Mouse (Mus musculus): Measurements from ENCODE around the gene 1300017J02Rik. TPM values are rescaled to one million over a fixed set of nuclear protein-coding genes. Genes with fewer than 3 reads are reported as not detected.

1300017J02Rik gene
- polyA plus RNA-seq, 1 experiment from 2014 or later, result 16.6 TPM

DNA sequence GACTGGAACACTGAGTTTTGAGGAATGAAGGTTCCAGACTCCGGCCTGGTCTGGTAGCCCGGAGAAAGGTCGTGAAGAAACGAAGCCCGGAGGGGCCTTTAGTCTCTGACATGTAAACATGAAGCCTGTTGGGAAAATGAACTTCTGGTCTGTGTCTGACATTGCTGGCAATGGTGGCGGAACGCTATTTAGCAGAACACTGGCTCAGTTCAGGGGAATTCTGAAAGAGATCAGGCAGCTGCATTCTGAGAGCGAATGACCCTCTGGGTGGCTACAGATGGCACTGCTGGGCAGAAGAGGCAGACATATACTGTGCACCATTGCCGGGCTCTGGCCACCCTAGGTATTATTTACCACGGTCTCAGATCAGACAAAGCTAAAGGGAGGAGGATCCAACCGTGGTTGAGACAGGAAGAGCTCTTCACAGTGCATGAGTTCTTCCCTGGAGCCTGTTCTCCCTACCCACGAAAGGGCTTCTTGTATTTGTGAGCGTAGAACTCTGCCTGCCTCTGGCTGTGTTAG lies 17.9 kb downstream of the 1300017J02Rik start:
- H3K4me1 ChIP-seq (replicated peaks; ENCODE audit: control insufficient read depth, insufficient read depth, low read length), result peaks cover 23% of the 10 kb centered on the region
- H3K27me3 ChIP-seq (replicated peaks; ENCODE audit: control insufficient read depth, insufficient read depth, low read length), result no peaks in the 10 kb centered on the region
- H3K4me2 ChIP-seq, result peak overlapping the region; percentile 68
- H3K27ac ChIP-seq (ENCODE audit: low read depth, low read length), result peak overlapping the region; percentile 96
- 55% methylated on average over 13 of the region's 13 CpGs for WGBS
- H3K9ac ChIP-seq (ENCODE audit: low read depth, low read length), result peak overlapping the region; percentile 67
- H3K9me3 ChIP-seq (ENCODE audit: control insufficient read depth, low read length), result no peaks in the 10 kb centered on the region
- DNase-seq (ENCODE audit: low spot score) (no peak), ATAC-seq (replicated peaks; ENCODE audit: low FRiP score) (no peak)
- no peaks in the 10 kb centered on the region for H3K36me3 ChIP-seq (ENCODE audit: control insufficient read depth, insufficient read depth, low read length)
- H3K4me3 ChIP-seq (ENCODE audit: low read depth, low read length), result peak overlapping the region; percentile 51

DNA sequence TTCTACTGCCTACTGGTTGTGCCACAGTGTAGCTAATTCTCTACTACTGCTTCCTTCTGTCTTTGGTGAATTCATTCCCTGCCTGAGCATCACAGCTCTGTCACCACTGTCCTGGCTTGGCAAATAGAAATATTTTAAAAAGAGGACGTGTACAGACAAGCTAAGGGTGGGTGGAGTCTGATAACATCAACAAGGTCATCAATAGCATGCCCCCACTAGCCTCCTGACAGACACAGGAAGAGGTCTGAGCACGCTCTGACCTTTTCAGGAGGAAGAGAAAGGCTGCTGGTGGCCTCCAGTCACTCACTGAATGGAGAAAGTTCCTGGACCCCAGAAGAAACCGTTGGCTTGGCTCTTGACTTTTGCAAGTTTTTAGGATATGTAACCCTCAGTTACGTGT lies 18.5 kb downstream of the 1300017J02Rik start:
- no peaks in the 10 kb centered on the region for H3K27me3 ChIP-seq (replicated peaks; ENCODE audit: control insufficient read depth, insufficient read depth, low read length)
- ATAC-seq (replicated peaks; ENCODE audit: low FRiP score), result no peak
- WGBS, result 34% methylated on average over 4 of the region's 4 CpGs
- no peaks in the 10 kb centered on the region for H3K9me3 ChIP-seq (ENCODE audit: control insufficient read depth, low read length)
- peaks cover 23% of the 10 kb centered on the region for H3K4me1 ChIP-seq (replicated peaks; ENCODE audit: control insufficient read depth, insufficient read depth, low read length)
- peak overlapping the region; percentile 51 for H3K4me3 ChIP-seq (ENCODE audit: low read depth, low read length)
- no peak for DNase-seq (ENCODE audit: low spot score)
- peak overlapping the region; percentile 96 for H3K27ac ChIP-seq (ENCODE audit: low read depth, low read length)
- no peaks in the 10 kb centered on the region for H3K36me3 ChIP-seq (ENCODE audit: control insufficient read depth, insufficient read depth, low read length)
- peak overlapping the region; percentile 68 for H3K4me2 ChIP-seq
- H3K9ac ChIP-seq (ENCODE audit: low read depth, low read length), result peak overlapping the region; percentile 67; the same call in 1 of the 2 replicates

DNA sequence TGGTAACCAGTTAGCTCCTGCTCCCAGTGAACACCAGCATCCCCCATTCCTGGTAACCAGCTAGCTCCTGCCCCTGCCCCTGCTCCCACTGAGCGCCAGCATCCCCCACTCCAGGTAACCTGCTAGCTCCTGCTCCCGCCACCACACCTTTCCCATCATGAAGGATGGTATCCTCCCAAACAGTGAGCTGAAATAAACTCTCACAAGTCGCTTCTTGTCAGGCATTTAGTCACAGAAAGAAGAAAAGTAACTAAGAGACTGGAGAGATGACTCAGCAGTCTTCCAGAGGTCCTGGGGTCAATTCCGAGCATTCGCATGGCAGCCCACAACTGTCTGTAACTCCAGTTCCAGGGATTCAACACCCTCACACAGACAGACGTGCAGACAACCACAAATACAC lies 28.0 kb downstream of the 1300017J02Rik start:
- Histone ChIP-seq H3K27me3 (replicated peaks; ENCODE audit: control insufficient read depth, insufficient read depth, low read length) (no peaks in the 10 kb centered on the region), H3K4me1 (replicated peaks; ENCODE audit: control insufficient read depth, insufficient read depth, low read length) (peaks cover 19% of the 10 kb centered on the region), H3K36me3 (ENCODE audit: control insufficient read depth, insufficient read depth, low read length) (no peaks in the 10 kb centered on the region; the same call in 1 of the 2 replicates), H3K9ac (ENCODE audit: low read depth, low read length) (no peak overlapping the region), H3K9me3 (ENCODE audit: control insufficient read depth, low read length) (no peaks in the 10 kb centered on the region), H3K4me2 (no peak overlapping the region), H3K27ac (ENCODE audit: low read depth, low read length) (no peak overlapping the region), H3K4me3 (ENCODE audit: low read depth, low read length) (no peak overlapping the region)
- ATAC-seq (replicated peaks; ENCODE audit: low FRiP score) (no peak), DNase-seq (ENCODE audit: low spot score) (no peak)
- WGBS, result 87% methylated on average over 6 of the region's 6 CpGs

DNA sequence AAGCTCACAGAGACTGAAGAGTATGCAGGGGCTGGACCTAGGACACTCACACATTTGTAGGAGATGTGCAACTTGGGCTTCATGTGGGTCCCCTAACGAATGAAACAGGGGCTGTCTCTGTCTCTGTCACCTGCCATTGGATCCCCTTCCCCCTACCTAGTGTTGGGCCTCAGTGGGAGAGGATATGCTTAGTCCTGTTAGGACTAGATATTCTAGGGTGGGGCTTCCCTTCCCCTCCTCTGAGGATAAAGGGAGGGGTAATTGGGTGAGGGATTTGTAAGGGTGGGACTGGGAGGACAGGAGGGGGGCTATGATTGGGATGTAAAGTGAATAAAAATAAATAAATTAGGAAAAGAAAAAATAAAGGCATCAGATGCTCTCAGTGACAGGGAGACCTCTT lies 29.2 kb downstream of the 1300017J02Rik start:
- H3K4me1 ChIP-seq (replicated peaks; ENCODE audit: control insufficient read depth, insufficient read depth, low read length), result peaks cover 19% of the 10 kb centered on the region
- H3K4me3 ChIP-seq (ENCODE audit: low read depth, low read length), result no peak overlapping the region
- 61% methylated on average over 1 of the region's 1 CpGs for WGBS
- H3K9me3 ChIP-seq (ENCODE audit: control insufficient read depth, low read length), result no peaks in the 10 kb centered on the region
- no peaks in the 10 kb centered on the region for H3K27me3 ChIP-seq (replicated peaks; ENCODE audit: control insufficient read depth, insufficient read depth, low read length)
- H3K9ac ChIP-seq (ENCODE audit: low read depth, low read length), result no peak overlapping the region
- DNase-seq (ENCODE audit: low spot score) (no peak), ATAC-seq (replicated peaks; ENCODE audit: low FRiP score) (peak; percentile 70; the same call in 1 of the 2 replicates)
- H3K27ac ChIP-seq (ENCODE audit: low read depth, low read length), result no peak overlapping the region
- H3K4me2 ChIP-seq, result no peak overlapping the region; the same call in 1 of the 2 replicates
- no peaks in the 10 kb centered on the region for H3K36me3 ChIP-seq (ENCODE audit: control insufficient read depth, insufficient read depth, low read length)

DNA sequence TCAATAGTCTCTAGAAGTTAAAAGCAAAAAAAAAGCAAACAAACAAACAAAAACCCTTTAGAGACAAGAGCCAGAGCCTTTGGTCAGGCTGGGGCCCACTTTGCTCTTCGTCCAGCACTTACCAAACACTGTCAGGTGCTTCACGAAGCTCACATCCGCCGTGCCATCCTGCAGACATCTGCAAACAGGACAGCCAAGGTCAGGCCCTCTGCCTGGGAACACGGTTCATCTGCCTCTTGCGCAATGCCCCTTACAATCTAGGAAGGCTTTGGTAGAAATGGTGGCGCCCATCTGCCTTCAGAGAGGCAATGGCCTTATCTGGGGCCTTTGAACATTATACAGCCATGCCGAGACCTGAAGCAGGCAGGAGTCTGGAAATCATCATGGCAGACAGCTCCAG lies 30.1 kb downstream of the 1300017J02Rik start:
- H3K36me3 ChIP-seq (ENCODE audit: control insufficient read depth, insufficient read depth, low read length), result no peaks in the 10 kb centered on the region
- H3K4me2 ChIP-seq, result no peak overlapping the region
- DNase-seq (ENCODE audit: low spot score) (no peak), ATAC-seq (replicated peaks; ENCODE audit: low FRiP score) (peak; percentile 24; the same call in 1 of the 2 replicates)
- H3K27ac ChIP-seq (ENCODE audit: low read depth, low read length), result no peak overlapping the region
- WGBS, result 53% methylated on average over 8 of the region's 8 CpGs
- no peak overlapping the region for H3K9ac ChIP-seq (ENCODE audit: low read depth, low read length)
- H3K4me3 ChIP-seq (ENCODE audit: low read depth, low read length), result no peak overlapping the region
- H3K9me3 ChIP-seq (ENCODE audit: control insufficient read depth, low read length), result no peaks in the 10 kb centered on the region
- peaks cover 19% of the 10 kb centered on the region for H3K4me1 ChIP-seq (replicated peaks; ENCODE audit: control insufficient read depth, insufficient read depth, low read length)
- no peaks in the 10 kb centered on the region for H3K27me3 ChIP-seq (replicated peaks; ENCODE audit: control insufficient read depth, insufficient read depth, low read length)

DNA sequence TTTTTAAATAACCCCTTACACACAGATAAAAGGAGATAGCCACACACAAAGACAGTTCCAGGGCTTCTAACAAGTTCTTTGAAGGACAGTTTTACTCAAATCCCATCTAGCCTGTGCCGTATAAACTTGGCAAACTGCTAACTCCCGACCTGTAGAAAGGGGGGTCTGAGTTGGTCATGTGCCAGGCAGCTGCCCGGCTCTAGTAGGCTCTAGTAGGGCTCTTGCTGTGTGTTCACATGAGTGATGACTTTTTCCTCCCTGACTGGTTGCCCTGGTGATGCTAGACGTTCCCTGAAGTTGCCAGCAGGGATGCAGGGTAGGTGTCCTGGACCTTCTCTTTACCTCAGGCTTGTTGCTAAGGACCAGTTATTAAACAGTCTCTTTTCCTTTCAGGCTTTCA lies 33.8 kb downstream of the 1300017J02Rik start:
- H3K4me3 ChIP-seq (ENCODE audit: low read depth, low read length), result no peak overlapping the region
- no peak overlapping the region for H3K9ac ChIP-seq (ENCODE audit: low read depth, low read length)
- no peaks in the 10 kb centered on the region for H3K9me3 ChIP-seq (ENCODE audit: control insufficient read depth, low read length)
- H3K4me1 ChIP-seq (replicated peaks; ENCODE audit: control insufficient read depth, insufficient read depth, low read length), result peaks cover 14% of the 10 kb centered on the region
- no peaks in the 10 kb centered on the region; the same call in 1 of the 2 replicates for H3K36me3 ChIP-seq (ENCODE audit: control insufficient read depth, insufficient read depth, low read length)
- no peak overlapping the region for H3K4me2 ChIP-seq
- ATAC-seq (replicated peaks; ENCODE audit: low FRiP score) (no peak), DNase-seq (ENCODE audit: low spot score) (no peak)
- no peaks in the 10 kb centered on the region for H3K27me3 ChIP-seq (replicated peaks; ENCODE audit: control insufficient read depth, insufficient read depth, low read length)
- no peak overlapping the region for H3K27ac ChIP-seq (ENCODE audit: low read depth, low read length)
- 49% methylated on average over 4 of the region's 4 CpGs for WGBS

DNA sequence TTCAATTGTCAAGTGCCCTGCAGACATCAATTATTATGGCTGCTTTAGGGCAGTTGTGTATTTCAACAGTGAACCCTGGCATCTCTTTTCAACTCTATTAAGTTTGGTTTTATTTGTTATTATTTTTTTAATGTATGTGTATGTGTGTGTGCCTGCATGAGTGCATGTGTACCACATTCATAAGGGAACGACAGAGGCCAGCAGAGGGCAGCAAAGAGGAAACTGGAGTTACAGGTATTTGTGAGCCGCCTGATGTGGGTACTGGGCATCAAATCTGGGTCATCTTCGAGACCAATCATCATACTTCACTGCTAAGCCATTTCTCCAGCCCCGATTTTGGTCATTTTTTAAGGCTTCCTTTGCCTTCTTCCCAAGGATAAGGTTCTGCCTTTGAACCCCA lies 39.1 kb downstream of the 1300017J02Rik start:
- Histone ChIP-seq H3K9me3 (ENCODE audit: control insufficient read depth, low read length) (no peaks in the 10 kb centered on the region), H3K4me2 (no peak overlapping the region), H3K27ac (ENCODE audit: low read depth, low read length) (no peak overlapping the region), H3K4me3 (ENCODE audit: low read depth, low read length) (no peak overlapping the region), H3K9ac (ENCODE audit: low read depth, low read length) (no peak overlapping the region), H3K36me3 (ENCODE audit: control insufficient read depth, insufficient read depth, low read length) (no peaks in the 10 kb centered on the region; the same call in 1 of the 2 replicates), H3K27me3 (replicated peaks; ENCODE audit: control insufficient read depth, insufficient read depth, low read length) (no peaks in the 10 kb centered on the region; the same call in 1 of the 2 replicates), H3K4me1 (replicated peaks; ENCODE audit: control insufficient read depth, insufficient read depth, low read length) (no peaks in the 10 kb centered on the region)
- DNase-seq (ENCODE audit: low spot score) (no peak), ATAC-seq (replicated peaks; ENCODE audit: low FRiP score) (no peak)
- 84% methylated on average over 4 of the region's 4 CpGs for WGBS

DNA sequence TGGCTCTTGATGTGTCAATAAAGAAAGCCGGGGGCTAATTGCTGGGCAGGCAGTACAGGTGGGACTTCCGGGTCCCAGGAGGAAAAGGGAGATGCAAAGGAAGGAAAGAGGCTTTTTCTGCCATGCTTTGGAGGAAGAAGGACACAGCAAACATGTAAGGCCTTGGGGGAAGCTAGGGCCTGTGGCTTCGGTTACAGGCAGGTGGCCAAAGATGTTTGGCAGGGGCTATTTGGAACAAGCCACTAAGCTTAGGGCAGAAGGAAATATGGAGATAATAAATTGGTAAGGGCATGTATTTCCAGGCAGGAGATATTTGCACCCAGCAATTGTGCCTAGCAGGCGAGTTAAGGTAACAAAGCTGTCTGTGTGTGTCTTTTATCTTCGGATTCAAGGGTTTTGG lies 52.0 kb downstream of the 1300017J02Rik start:
- Histone ChIP-seq H3K9me3 (ENCODE audit: control insufficient read depth, low read length) (no peaks in the 10 kb centered on the region), H3K9ac (ENCODE audit: low read depth, low read length) (no peak overlapping the region), H3K4me3 (ENCODE audit: low read depth, low read length) (no peak overlapping the region), H3K36me3 (ENCODE audit: control insufficient read depth, insufficient read depth, low read length) (no peaks in the 10 kb centered on the region), H3K4me2 (no peak overlapping the region), H3K27me3 (replicated peaks; ENCODE audit: control insufficient read depth, insufficient read depth, low read length) (no peaks in the 10 kb centered on the region), H3K4me1 (replicated peaks; ENCODE audit: control insufficient read depth, insufficient read depth, low read length) (no peaks in the 10 kb centered on the region), H3K27ac (ENCODE audit: low read depth, low read length) (no peak overlapping the region)
- WGBS, result 79% methylated on average over 5 of the region's 5 CpGs
- DNase-seq (ENCODE audit: low spot score), result no peak
- no peak for ATAC-seq (replicated peaks; ENCODE audit: low FRiP score)

DNA sequence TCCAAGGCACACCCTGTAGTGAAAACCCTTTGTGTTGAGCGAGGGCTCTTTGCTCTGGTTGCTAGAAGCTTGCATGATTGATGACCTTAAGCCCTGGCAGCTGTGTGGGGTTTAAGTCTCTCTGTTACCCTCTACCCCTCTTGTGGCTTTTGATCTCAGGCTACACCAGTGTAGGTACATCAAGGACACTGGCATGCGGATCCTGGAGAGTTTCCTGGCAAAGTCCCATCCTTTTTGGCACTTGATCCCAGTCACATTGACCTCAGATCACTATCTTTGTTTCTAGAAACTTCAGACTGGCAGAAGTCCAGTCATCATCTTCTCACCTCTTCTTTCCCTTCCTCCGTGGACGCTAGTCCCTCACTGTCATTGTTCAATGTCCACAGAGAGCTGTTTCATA lies 56.3 kb downstream of the 1300017J02Rik start:
- Histone ChIP-seq H3K27ac (ENCODE audit: low read depth, low read length) (no peak overlapping the region), H3K9me3 (ENCODE audit: control insufficient read depth, low read length) (no peaks in the 10 kb centered on the region), H3K9ac (ENCODE audit: low read depth, low read length) (no peak overlapping the region), H3K4me3 (ENCODE audit: low read depth, low read length) (no peak overlapping the region), H3K4me2 (no peak overlapping the region), H3K27me3 (replicated peaks; ENCODE audit: control insufficient read depth, insufficient read depth, low read length) (no peaks in the 10 kb centered on the region), H3K4me1 (replicated peaks; ENCODE audit: control insufficient read depth, insufficient read depth, low read length) (no peaks in the 10 kb centered on the region), H3K36me3 (ENCODE audit: control insufficient read depth, insufficient read depth, low read length) (no peaks in the 10 kb centered on the region)
- WGBS, result 54% methylated on average over 4 of the region's 4 CpGs
- DNase-seq (ENCODE audit: low spot score) (no peak), ATAC-seq (replicated peaks; ENCODE audit: low FRiP score) (no peak)

Measured in liver, embryonic 11.5 days (tissue).